Mouse (Mus musculus) layer of hippocampus, adult 9-11 months (tissue): ENCODE data around the gene Pga5.

ENCODE experiments used
- DNase-seq: peaks from one replicate; pipeline ENCODE4 v3.0.0; 2022

The Pga5 gene

GRCm38 (mm10) chr19:10661919-10662318, 16.0 kb downstream of the Pga5 start:
- DNase-seq = no peak

GRCm38 (mm10) chr19:10661373-10661772, 16.5 kb downstream of the Pga5 start:
- no peak for DNase-seq

GRCm38 (mm10) chr19:10658406-10658805, 19.5 kb downstream of the Pga5 start:
- DNase-seq = no peak

GRCm38 (mm10) chr19:10657742-10658141, 20.1 kb downstream of the Pga5 start:
- no peak for DNase-seq

- no peak for DNase-seq
These were observed 21.8 kb downstream of the Pga5 start for GRCm38 (mm10) chr19:10656058-10656457.

GRCm38 (mm10) chr19:10648156-10648555, 29.7 kb downstream of the Pga5 start:
- DNase-seq = no peak

- DNase-seq = no peak
These were observed 32.3 kb downstream of the Pga5 start for GRCm38 (mm10) chr19:10645616-10646015.

GRCm38 (mm10) chr19:10640589-10641378, 37.1 kb downstream of the Pga5 start:
- no peak for DNase-seq

- DNase-seq = no peak
These were observed 37.8 kb downstream of the Pga5 start for GRCm38 (mm10) chr19:10640080-10640479.

- DNase-seq = no peak
These were observed 40.0 kb downstream of the Pga5 start for GRCm38 (mm10) chr19:10637840-10638239.

GRCm38 (mm10) chr19:10634872-10635318, 43.0 kb downstream of the Pga5 start:
- peak; percentile 71 for DNase-seq

- DNase-seq = peak; percentile 17
These were observed 43.6 kb downstream of the Pga5 start, which contains the start of gene Vwce for GRCm38 (mm10) chr19:10634106-10634871. Gene Vwce, plus strand, starts transcription at chr19:10634213.
